In the genomic region with DNA sequence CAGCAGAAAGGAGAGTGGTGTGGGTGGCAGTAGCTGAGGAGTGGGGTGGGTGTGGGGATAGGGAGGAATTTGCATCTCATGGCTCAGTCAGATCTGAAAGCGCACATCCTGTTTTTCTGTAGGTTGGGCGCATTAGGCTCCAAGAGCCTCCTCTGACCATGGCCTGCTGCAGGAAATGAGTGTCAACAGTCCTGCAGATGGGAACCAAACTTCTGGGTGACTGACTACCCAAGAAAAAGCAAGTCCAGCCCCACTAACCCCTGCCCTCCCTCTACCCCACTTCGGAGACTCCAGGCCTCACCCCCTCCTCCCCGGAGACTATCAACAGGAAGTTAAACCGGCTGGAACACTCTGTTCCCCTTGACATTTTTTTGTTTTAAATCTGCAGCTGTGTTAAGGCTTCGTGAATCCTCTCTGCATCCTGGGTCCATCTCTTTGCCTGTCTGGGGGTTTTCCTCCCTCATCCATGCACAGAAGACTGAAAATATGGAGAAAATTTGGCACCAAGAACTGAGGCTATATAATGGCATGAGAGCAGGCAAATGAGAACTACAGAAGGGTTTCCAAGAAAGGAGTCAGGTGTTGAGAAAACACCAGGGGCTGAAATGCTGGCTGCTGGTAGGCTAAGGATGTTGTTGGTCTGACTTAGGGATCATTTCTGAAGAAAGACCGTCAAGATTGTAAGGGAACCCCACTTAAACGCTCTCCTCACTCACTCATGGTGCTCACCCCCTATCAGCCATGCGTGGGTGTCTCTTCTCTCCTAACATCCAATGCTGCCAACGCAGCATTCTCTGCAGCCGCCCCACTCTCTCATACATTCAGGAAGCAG, we compare ENCODE assay signal across 8 mouse cellular contexts. TPM values are rescaled to one million over a fixed set of nuclear protein-coding genes. Genes with fewer than 3 reads are reported as not detected.
DNase-seq lines count a peak whose midpoint lies in the region; ATAC-seq and TF ChIP-seq lines count a peak whose summit lies in the region.

No protein-coding gene starts in this region.

- 65% methylated on average over 11 of the region's 11 CpGs for WGBS in forebrain, embryonic 10.5 days
- 60% methylated on average over 11 of the region's 11 CpGs for WGBS in forebrain, embryonic 11.5 days
- 23% methylated on average over 11 of the region's 11 CpGs for WGBS in heart, embryonic 12.5 days
- 26% methylated on average over 11 of the region's 11 CpGs for WGBS in kidney, embryonic 14.5 days
- 18% methylated on average over 11 of the region's 11 CpGs for WGBS in lung, postnatal 0 days
- WGBS in stomach, embryonic 16.5 days, result 32% methylated on average over 11 of the region's 11 CpGs

- DNase-seq in forebrain, embryonic 10.5 days (ENCODE audit: extremely low spot score, low spot score), result no peak
- DNase-seq in forebrain, embryonic 11.5 days (ENCODE audit: low spot score), result no peak
- DNase-seq in adrenal gland, postnatal 36 days, result peak; percentile 36 to 48
- peak; percentile 90 for DNase-seq in lung, postnatal 0 days (ENCODE audit: low spot score)
- no peak for DNase-seq in cerebellum, adult 9-11 months

- H3K9me3 ChIP-seq in forebrain, embryonic 10.5 days, result no peaks in the 10 kb centered on the region
- H3K9me3 ChIP-seq in forebrain, embryonic 11.5 days (ENCODE audit: control insufficient read depth, low read length), result no peaks in the 10 kb centered on the region
- H3K9me3 ChIP-seq in heart, embryonic 12.5 days (replicated peaks), result no peaks in the 10 kb centered on the region
- no peaks in the 10 kb centered on the region for H3K9me3 ChIP-seq in kidney, embryonic 14.5 days (ENCODE audit: control insufficient read depth, low read length)
- H3K9me3 ChIP-seq in lung, postnatal 0 days (ENCODE audit: low read length), result no peaks in the 10 kb centered on the region
- H3K9me3 ChIP-seq in stomach, embryonic 16.5 days (replicated peaks; ENCODE audit: control insufficient read depth, low read length), result no peaks in the 10 kb centered on the region

- no peaks in the 10 kb centered on the region for H3K36me3 ChIP-seq in forebrain, embryonic 10.5 days (replicated peaks)
- no peaks in the 10 kb centered on the region for H3K36me3 ChIP-seq in forebrain, embryonic 11.5 days (ENCODE audit: control insufficient read depth, insufficient read depth, low read length)
- H3K36me3 ChIP-seq in heart, embryonic 12.5 days, result no peaks in the 10 kb centered on the region
- no peaks in the 10 kb centered on the region for H3K36me3 ChIP-seq in kidney, embryonic 14.5 days (ENCODE audit: control insufficient read depth, insufficient read depth, low read length)
- no peaks in the 10 kb centered on the region for H3K36me3 ChIP-seq in lung, postnatal 0 days (ENCODE audit: insufficient read depth, low read length)
- no peaks in the 10 kb centered on the region for H3K36me3 ChIP-seq in stomach, embryonic 16.5 days (ENCODE audit: control insufficient read depth, insufficient read depth, low read length)

- no peak for ATAC-seq in forebrain, embryonic 11.5 days (replicated peaks; ENCODE audit: low FRiP score)
- peak; percentile 81 for ATAC-seq in heart, embryonic 12.5 days (ENCODE audit: insufficient number of reproducible peaks, low FRiP score)
- ATAC-seq in kidney, embryonic 14.5 days (ENCODE audit: low FRiP score, low TSS enrichment), result peak; percentile 75
- ATAC-seq in lung, postnatal 0 days, result peak; percentile 93
- peak; percentile 81 for ATAC-seq in stomach, embryonic 16.5 days (ENCODE audit: insufficient read depth, low FRiP score)

- peaks cover 15% of the 10 kb centered on the region for H3K4me1 ChIP-seq in forebrain, embryonic 10.5 days
- no peaks in the 10 kb centered on the region for H3K4me1 ChIP-seq in forebrain, embryonic 11.5 days (replicated peaks; ENCODE audit: control insufficient read depth, insufficient read depth, low read length)
- peaks cover 29% of the 10 kb centered on the region for H3K4me1 ChIP-seq in heart, embryonic 12.5 days (replicated peaks)
- H3K4me1 ChIP-seq in kidney, embryonic 14.5 days (ENCODE audit: control insufficient read depth, insufficient read depth, low read length), result peaks cover 21% of the 10 kb centered on the region
- peaks cover 14% of the 10 kb centered on the region; the same call in 1 of the 2 replicates for H3K4me1 ChIP-seq in lung, postnatal 0 days (ENCODE audit: insufficient read depth, low read depth, low read length)
- H3K4me1 ChIP-seq in stomach, embryonic 16.5 days (ENCODE audit: control insufficient read depth, insufficient read depth, low read length), result peaks cover 12% of the 10 kb centered on the region

- no peaks in the 10 kb centered on the region for H3K27me3 ChIP-seq in forebrain, embryonic 10.5 days (ENCODE audit: poor library complexity, severe bottlenecking)
- no peaks in the 10 kb centered on the region for H3K27me3 ChIP-seq in forebrain, embryonic 11.5 days (ENCODE audit: control insufficient read depth, insufficient read depth, low read length)
- no peaks in the 10 kb centered on the region for H3K27me3 ChIP-seq in heart, embryonic 12.5 days (replicated peaks)
- no peaks in the 10 kb centered on the region for H3K27me3 ChIP-seq in kidney, embryonic 14.5 days (ENCODE audit: control insufficient read depth, insufficient read depth, low read length)
- no peaks in the 10 kb centered on the region for H3K27me3 ChIP-seq in lung, postnatal 0 days (replicated peaks; ENCODE audit: insufficient read depth, low read length)
- no peaks in the 10 kb centered on the region for H3K27me3 ChIP-seq in stomach, embryonic 16.5 days (ENCODE audit: control insufficient read depth, insufficient read depth, low read length)

- no peak overlapping the region for H3K9ac ChIP-seq in forebrain, embryonic 11.5 days (ENCODE audit: low read length)
- H3K9ac ChIP-seq in heart, embryonic 12.5 days, result no peak overlapping the region; the same call in 1 of the 2 replicates
- H3K9ac ChIP-seq in kidney, embryonic 14.5 days (ENCODE audit: low read depth, low read length), result no peak overlapping the region; the same call in 1 of the 2 replicates
- H3K9ac ChIP-seq in lung, postnatal 0 days (replicated peaks; ENCODE audit: low read depth), result no peak overlapping the region; the same call in 1 of the 2 replicates
- H3K9ac ChIP-seq in stomach, embryonic 16.5 days (ENCODE audit: low read length), result peak overlapping the region; percentile 44

- peak overlapping the region; percentile 30; the same call in 1 of the 2 replicates for H3K27ac ChIP-seq in forebrain, embryonic 10.5 days
- no peak overlapping the region for H3K27ac ChIP-seq in forebrain, embryonic 11.5 days (ENCODE audit: low read depth, low read length)
- peak overlapping the region; percentile 82 for H3K27ac ChIP-seq in heart, embryonic 12.5 days (ENCODE audit: poor library complexity, severe bottlenecking)
- H3K27ac ChIP-seq in kidney, embryonic 14.5 days (ENCODE audit: low read depth, low read length), result peak overlapping the region; percentile 86
- peak overlapping the region; percentile 89 for H3K27ac ChIP-seq in lung, postnatal 0 days (ENCODE audit: low read length)
- H3K27ac ChIP-seq in stomach, embryonic 16.5 days (ENCODE audit: low read length), result peak overlapping the region; percentile 92

- no peak for TF ChIP-seq CTCF in lung, postnatal 0 days (IDR thresholded peaks at IDR 0.05)

- H3K4me2 ChIP-seq in forebrain, embryonic 11.5 days (ENCODE audit: low read depth, low read length, severe bottlenecking), result no peak overlapping the region
- H3K4me2 ChIP-seq in heart, embryonic 12.5 days, result peak overlapping the region; percentile 58
- H3K4me2 ChIP-seq in kidney, embryonic 14.5 days (replicated peaks; ENCODE audit: low read depth, low read length), result 0 out of 2 replicates have a peak overlapping the region, but pooled peaks have one; percentile 4
- peak overlapping the region; percentile 38 for H3K4me2 ChIP-seq in lung, postnatal 0 days (replicated peaks; ENCODE audit: low read depth, low read length)
- peak overlapping the region; percentile 40 for H3K4me2 ChIP-seq in stomach, embryonic 16.5 days (ENCODE audit: low read depth, low read length)

- peak; percentile 96 for TF ChIP-seq EP300 in lung, postnatal 0 days (IDR thresholded peaks at IDR 0.05)

- H3K4me3 ChIP-seq in forebrain, embryonic 10.5 days, result no peak overlapping the region
- no peak overlapping the region for H3K4me3 ChIP-seq in forebrain, embryonic 11.5 days (ENCODE audit: low read depth, low read length)
- peak overlapping the region; percentile 23 for H3K4me3 ChIP-seq in heart, embryonic 12.5 days
- no peak overlapping the region for H3K4me3 ChIP-seq in kidney, embryonic 14.5 days (ENCODE audit: low read length)
- peak overlapping the region; percentile 5; the same call in 1 of the 2 replicates for H3K4me3 ChIP-seq in lung, postnatal 0 days (ENCODE audit: low read depth, low read length)
- peak overlapping the region; percentile 7; the same call in 1 of the 2 replicates for H3K4me3 ChIP-seq in stomach, embryonic 16.5 days (replicated peaks; ENCODE audit: low read length)

RNA-seq across cellular contexts. Expression of gene Rcsd1, which starts 8.4 kb away (rescaled TPM):
- polyA plus RNA-seq in forebrain, embryonic 10.5 days (2016; fragmentation: Nextera tagmentation; extraction: Ambion mirVana), result 8.3 and 8.4 TPM in 2 replicates
- 6.4 and 7.2 TPM in 2 replicates for polyA plus RNA-seq in forebrain, embryonic 11.5 days (2014; fragmentation: Nextera tagmentation; extraction: Ambion mirVana)
- total RNA-seq in adrenal gland, postnatal 36 days (2021), result 10 to 100 TPM; 12.4 to 20.2 TPM
- polyA plus RNA-seq in heart, embryonic 12.5 days (2016; fragmentation: Nextera tagmentation; extraction: Ambion mirVana), result 113 and 122 TPM in 2 replicates
- 29.4 and 44.4 TPM in 2 replicates for polyA plus RNA-seq in kidney, embryonic 14.5 days (2014; fragmentation: Nextera tagmentation; extraction: Ambion mirVana)
- 49.6 and 54.4 TPM in 2 replicates for polyA plus RNA-seq in lung, postnatal 0 days (2015; fragmentation: Nextera tagmentation; extraction: Ambion mirVana)
- 42.1 and 44.4 TPM in 2 replicates for polyA plus RNA-seq in stomach, embryonic 16.5 days (2015; fragmentation: Nextera tagmentation; extraction: Ambion mirVana)

RNA-seq across cellular contexts. Expression of gene Creg1, which starts 45.6 kb away (rescaled TPM):
- 33.7 and 34.3 TPM in 2 replicates for polyA plus RNA-seq in forebrain, embryonic 10.5 days (2016; fragmentation: Nextera tagmentation; extraction: Ambion mirVana)
- polyA plus RNA-seq in forebrain, embryonic 11.5 days (2014; fragmentation: Nextera tagmentation; extraction: Ambion mirVana), result 28.9 and 35.3 TPM in 2 replicates
- 10 to 100 TPM; 48.1 to 61.3 TPM for total RNA-seq in adrenal gland, postnatal 36 days (2021)
- polyA plus RNA-seq in heart, embryonic 12.5 days (2016; fragmentation: Nextera tagmentation; extraction: Ambion mirVana), result 94.9 and 109 TPM in 2 replicates
- 53.8 and 56.9 TPM in 2 replicates for polyA plus RNA-seq in kidney, embryonic 14.5 days (2014; fragmentation: Nextera tagmentation; extraction: Ambion mirVana)
- polyA plus RNA-seq in lung, postnatal 0 days (2015; fragmentation: Nextera tagmentation; extraction: Ambion mirVana), result 123 and 148 TPM in 2 replicates
- 90.4 and 90.6 TPM in 2 replicates for polyA plus RNA-seq in stomach, embryonic 16.5 days (2015; fragmentation: Nextera tagmentation; extraction: Ambion mirVana)

Comparison
In these comparisons a context has a peak if more than half of its experiments do, and no peak if none do; other contexts are left out.
1. DNase-seq: peak in adrenal gland, postnatal 36 days (2 of 2) and lung, postnatal 0 days (single experiment); none in forebrain, embryonic 10.5 days (single experiment), forebrain, embryonic 11.5 days (single experiment) and cerebellum, adult 9-11 months (single experiment).
2. H3K4me3 ChIP-seq: peak in heart, embryonic 12.5 days (single experiment), lung, postnatal 0 days (single experiment) and stomach, embryonic 16.5 days (single experiment); none in forebrain, embryonic 10.5 days (single experiment), forebrain, embryonic 11.5 days (single experiment) and kidney, embryonic 14.5 days (single experiment).